Mouse (Mus musculus): Measurements from ENCODE around the gene Tmem247.

The Tmem247 gene

GRCm38 (mm10) chr17:86917048-86917447 lies at the start of gene Tmem247:
Tmem247 (plus strand) TSS chr17:86917348.
- no peak for DNase-seq (ENCODE audit: low spot score)

- DNase-seq (ENCODE audit: low spot score) = no peak
Observed at GRCm38 (mm10) chr17:86870586-86870985, 46.6 kb upstream of the Tmem247 start.

- no peak for DNase-seq (ENCODE audit: low spot score)
Observed at GRCm38 (mm10) chr17:86872643-86873042, 44.5 kb upstream of the Tmem247 start.

GRCm38 (mm10) chr17:86876940-86877339 lies 40.2 kb upstream of the Tmem247 start:
- no peak for DNase-seq (ENCODE audit: low spot score)

GRCm38 (mm10) chr17:86877747-86878146 lies 39.4 kb upstream of the Tmem247 start:
- no peak for DNase-seq (ENCODE audit: low spot score)

DNA sequence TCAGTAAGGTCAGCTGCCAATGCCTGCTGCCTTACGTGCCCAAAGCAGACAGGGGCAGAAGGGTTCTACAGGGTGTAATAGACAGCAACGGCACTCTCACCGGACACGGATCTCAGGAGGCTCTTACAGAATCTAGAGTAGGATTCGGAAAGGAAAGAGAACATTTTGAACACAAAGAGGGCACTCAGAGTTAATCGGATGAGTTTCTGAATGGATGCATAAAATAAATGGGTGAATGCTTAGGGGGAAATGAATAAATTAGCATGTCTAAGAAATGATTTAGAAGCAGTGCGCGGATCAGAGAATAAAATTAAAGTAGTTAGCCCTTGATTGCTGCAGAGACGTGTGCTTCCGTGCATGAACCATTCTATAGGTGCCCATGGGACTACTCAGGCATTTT lies 37.1 kb upstream of the Tmem247 start:
- DNase-seq (ENCODE audit: low spot score) = no peak

DNA sequence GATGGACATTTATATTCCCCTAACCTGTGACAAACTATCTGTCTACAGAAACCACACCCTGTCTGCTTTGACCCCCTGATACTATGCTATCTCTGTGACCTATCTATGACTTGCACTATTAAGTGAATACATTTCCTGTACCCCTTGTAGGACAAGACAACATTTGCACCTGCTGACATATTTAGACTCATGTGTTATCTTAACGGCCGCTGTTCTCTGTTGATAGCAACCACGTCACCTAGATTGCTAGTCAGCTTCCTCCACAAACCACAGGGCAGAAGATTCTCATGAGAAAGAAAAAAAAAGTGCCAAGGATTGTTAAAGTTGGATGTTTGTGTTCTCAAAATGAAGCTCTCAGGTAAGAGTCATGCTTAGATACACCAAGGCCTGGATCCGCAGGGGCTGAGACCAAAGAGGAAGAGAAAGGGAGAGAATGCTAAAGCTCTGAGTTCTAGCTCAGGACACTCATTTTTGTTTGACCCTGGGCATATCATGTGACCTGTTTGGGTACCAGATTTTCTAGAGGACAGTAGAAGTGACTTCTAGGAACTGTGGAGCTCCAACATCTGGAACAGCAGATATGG lies 36.6 kb upstream of the Tmem247 start:
- DNase-seq (ENCODE audit: low spot score) = no peak

- no peak for DNase-seq (ENCODE audit: low spot score)
Observed at GRCm38 (mm10) chr17:86895191-86895590, 22.0 kb upstream of the Tmem247 start.

GRCm38 (mm10) chr17:86897486-86898165 lies 19.5 kb upstream of the Tmem247 start:
- no peak for DNase-seq (ENCODE audit: low spot score)

- no peak for DNase-seq (ENCODE audit: low spot score)
Observed at GRCm38 (mm10) chr17:86899821-86900220, 17.3 kb upstream of the Tmem247 start.

- no peak for DNase-seq (ENCODE audit: low spot score)
Observed at GRCm38 (mm10) chr17:86900564-86900963, 16.6 kb upstream of the Tmem247 start.

DNA sequence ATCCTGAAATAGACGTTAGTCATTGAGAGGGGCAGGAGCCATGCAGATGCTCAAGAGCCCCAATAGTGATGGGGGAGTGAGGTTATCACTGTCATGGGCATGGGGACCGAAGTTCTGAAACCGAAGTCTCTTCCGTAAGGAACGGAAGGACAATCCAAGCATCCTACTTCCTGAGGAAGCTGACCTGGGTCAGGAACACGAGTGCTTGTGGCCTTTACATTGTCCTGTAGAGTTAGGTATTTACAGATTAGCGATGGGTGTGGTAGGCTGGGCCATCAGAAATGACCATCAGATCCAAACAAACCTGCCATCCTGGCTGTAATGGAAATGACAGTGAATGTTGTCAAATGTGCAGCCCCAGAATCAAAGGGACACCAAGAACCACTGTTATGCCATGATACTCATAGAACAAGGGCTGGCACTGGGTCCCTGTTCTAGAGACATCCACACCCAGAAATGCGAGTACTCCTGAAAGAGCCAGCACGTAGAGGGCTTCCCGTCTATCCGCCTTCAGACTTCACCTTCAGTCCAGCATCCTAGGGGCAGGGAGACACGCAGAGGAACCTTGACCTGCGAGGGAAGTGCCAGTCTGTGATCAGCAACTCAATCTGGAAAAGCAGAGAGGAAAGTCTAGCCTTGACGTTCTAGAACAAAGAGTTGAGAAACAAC lies 14.6 kb upstream of the Tmem247 start:
- DNase-seq (ENCODE audit: low spot score) = no peak

DNA sequence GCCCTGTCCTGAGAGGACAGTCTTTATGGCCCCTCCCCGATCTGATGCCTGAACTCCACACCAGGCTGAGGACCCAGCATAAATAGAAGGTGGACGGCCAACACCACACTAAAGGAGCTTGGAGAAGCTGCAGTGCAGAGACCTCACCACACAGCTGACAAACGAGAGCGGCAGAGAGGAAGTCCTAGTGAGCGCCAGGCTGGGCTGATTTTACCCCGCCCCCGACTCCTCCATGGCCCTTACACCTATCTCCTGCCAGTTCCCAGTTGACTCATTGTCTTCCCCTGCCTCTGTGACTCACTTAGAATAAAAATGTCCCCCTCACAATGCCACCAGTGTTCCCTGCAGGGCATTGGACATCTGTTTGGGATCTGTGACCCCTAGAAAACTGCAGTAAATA lies 13.6 kb upstream of the Tmem247 start:
- DNase-seq (ENCODE audit: low spot score) = no peak

DNA sequence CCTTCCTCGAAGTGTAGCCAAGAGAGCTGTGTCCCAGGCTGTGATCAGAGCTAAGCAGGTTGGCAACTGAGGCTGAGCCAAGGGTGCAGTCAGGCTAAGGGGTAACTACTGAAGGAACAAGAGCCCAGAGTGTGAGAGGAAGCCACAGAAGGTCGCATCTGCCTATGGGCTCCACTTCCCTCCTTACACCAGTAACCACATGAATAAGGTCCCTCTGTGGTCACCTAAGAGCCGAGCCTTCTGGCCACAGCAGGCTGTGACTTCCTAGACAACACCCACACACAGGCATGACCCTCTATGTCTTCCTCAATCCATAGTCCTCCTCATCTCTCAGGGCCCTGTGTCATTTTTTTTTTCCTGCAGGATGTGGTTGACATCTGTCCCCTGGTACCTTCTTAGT lies 12.9 kb upstream of the Tmem247 start:
- no peak for DNase-seq (ENCODE audit: low spot score)

- peak; percentile 36 for DNase-seq (ENCODE audit: low spot score)
Observed at GRCm38 (mm10) chr17:86905297-86906135, 11.6 kb upstream of the Tmem247 start.

DNA sequence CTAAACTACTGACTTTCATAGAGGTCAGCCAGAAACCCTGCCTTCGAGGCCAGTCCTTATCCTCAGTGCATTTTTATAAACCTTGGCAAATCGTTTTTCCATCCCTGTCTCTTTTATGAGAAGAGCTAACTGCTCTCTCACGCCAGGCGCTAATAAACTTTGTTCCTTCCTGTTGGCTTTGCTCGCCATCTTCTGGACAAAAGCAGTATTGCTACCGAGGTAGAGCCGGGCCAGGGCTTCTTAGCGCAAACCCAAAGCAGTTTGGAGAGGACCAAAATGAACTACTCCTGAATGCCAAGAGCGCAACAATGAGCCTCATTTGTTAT lies 11.0 kb upstream of the Tmem247 start:
- DNase-seq (ENCODE audit: low spot score) = peak; percentile 89

- DNase-seq (ENCODE audit: low spot score) = no peak
Observed at GRCm38 (mm10) chr17:86906601-86907000, 10.5 kb upstream of the Tmem247 start.

- DNase-seq (ENCODE audit: low spot score) = no peak
Observed at GRCm38 (mm10) chr17:86907092-86907491, 10.1 kb upstream of the Tmem247 start.

GRCm38 (mm10) chr17:86908316-86908715 lies 8.8 kb upstream of the Tmem247 start:
- DNase-seq (ENCODE audit: low spot score) = no peak

DNA sequence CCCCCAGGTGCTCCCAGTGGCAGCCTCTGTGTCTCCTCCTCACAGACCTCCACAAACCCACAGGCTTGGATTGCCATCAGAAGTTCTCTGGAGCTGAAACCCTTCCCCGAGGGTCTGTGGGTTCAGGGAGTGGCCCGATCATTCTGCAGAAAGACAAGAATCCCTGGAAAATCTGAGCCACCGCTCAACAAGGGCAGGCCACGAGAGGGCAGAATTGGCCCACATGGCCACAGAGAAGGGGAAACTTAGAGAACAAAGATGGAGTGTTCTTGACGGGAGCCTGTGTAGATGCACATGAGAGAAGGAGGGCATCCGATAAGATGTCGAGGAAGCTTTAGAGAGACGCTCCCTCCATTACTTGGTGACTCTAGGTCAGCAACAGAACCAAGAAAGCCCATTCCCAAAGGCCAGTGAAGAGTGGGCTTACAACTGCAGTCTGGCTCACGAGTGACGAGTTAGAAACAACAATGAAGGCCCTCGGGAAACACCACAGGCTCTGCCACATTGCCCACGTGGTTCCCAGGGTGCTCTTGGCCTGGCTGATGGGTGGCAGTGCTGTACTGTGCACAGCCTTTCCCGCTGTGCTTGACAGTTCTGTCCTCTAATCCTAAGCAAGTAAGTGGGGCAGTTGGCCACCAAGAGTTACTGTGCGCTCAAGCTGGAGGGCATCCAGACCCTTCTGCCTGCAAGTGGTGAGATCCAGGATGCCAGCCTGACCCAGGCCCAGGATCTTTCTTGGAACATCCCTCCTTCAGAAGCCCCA lies 7.2 kb upstream of the Tmem247 start:
- no peak for DNase-seq (ENCODE audit: low spot score)

GRCm38 (mm10) chr17:86911261-86911660 lies 5.9 kb upstream of the Tmem247 start:
- DNase-seq (ENCODE audit: low spot score) = no peak

Measured in ovary, postnatal 14 days (tissue).